Mouse (Mus musculus): ENCODE measurements at regions not wholly inside any gene's neighbourhood (a gene's known extent, or its start where the extent isn't known, plus 50 kb on each side); places are given as distances from the start of the nearest gene placed in this dataset.

GRCm38 (mm10) chr2:158909086-158909485 lies 114.5 kb downstream of the Dhx35 start:
- DNase-seq (ENCODE audit: low spot score in 2 of 2), result no peak

GRCm38 (mm10) chr2:158910325-158910724 lies 115.7 kb downstream of the Dhx35 start:
- no peak for DNase-seq (ENCODE audit: low spot score in 2 of 2)

GRCm38 (mm10) chr2:158911191-158911590 lies 116.6 kb downstream of the Dhx35 start:
- no peak for DNase-seq (ENCODE audit: low spot score in 2 of 2)

- no peak for DNase-seq (ENCODE audit: low spot score in 2 of 2)
These were observed 118.1 kb downstream of the Dhx35 start for GRCm38 (mm10) chr2:158912631-158913258.

- DNase-seq (ENCODE audit: low spot score in 2 of 2), result peak in 1 of 2 experiments; percentile 1
These were observed 122.8 kb downstream of the Dhx35 start for GRCm38 (mm10) chr2:158917398-158917797.

GRCm38 (mm10) chr2:158918312-158918711 lies 123.7 kb downstream of the Dhx35 start:
- no peak for DNase-seq (ENCODE audit: low spot score in 2 of 2)

GRCm38 (mm10) chr2:158921342-158922255 lies 127.0 kb downstream of the Dhx35 start:
- no peak for DNase-seq (ENCODE audit: low spot score in 2 of 2)

GRCm38 (mm10) chr2:158922766-158923165 lies 128.2 kb downstream of the Dhx35 start:
- no peak for DNase-seq (ENCODE audit: low spot score in 2 of 2)

- DNase-seq (ENCODE audit: low spot score in 2 of 2), result no peak
These were observed 134.9 kb downstream of the Dhx35 start for GRCm38 (mm10) chr2:158929507-158929906.

GRCm38 (mm10) chr2:158937948-158938565 lies 143.4 kb downstream of the Dhx35 start:
- no peak for DNase-seq (ENCODE audit: low spot score in 2 of 2)

GRCm38 (mm10) chr2:158949418-158949817 lies 154.8 kb downstream of the Dhx35 start:
- DNase-seq (ENCODE audit: low spot score in 2 of 2), result no peak

- DNase-seq (ENCODE audit: low spot score in 2 of 2), result no peak
These were observed 156.5 kb downstream of the Dhx35 start for GRCm38 (mm10) chr2:158951061-158951460.

GRCm38 (mm10) chr2:158956888-158957287 lies 162.3 kb downstream of the Dhx35 start:
- no peak for DNase-seq (ENCODE audit: low spot score in 2 of 2)

- no peak for DNase-seq (ENCODE audit: low spot score in 2 of 2)
These were observed 170.5 kb downstream of the Dhx35 start for GRCm38 (mm10) chr2:158965003-158965665.

GRCm38 (mm10) chr2:158972178-158972577 lies 177.6 kb downstream of the Dhx35 start:
- no peak for DNase-seq (ENCODE audit: low spot score in 2 of 2)

- no peak for DNase-seq (ENCODE audit: low spot score in 2 of 2)
These were observed 191.0 kb downstream of the Dhx35 start for GRCm38 (mm10) chr2:158985529-158986148.

- no peak for DNase-seq (ENCODE audit: low spot score in 2 of 2)
These were observed 208.0 kb downstream of the Dhx35 start for GRCm38 (mm10) chr2:159002481-159003186.

GRCm38 (mm10) chr2:159003187-159003497 lies 208.5 kb downstream of the Dhx35 start:
- DNase-seq (ENCODE audit: low spot score in 2 of 2), result no peak

- DNase-seq (ENCODE audit: low spot score in 2 of 2), result no peak
These were observed 209.8 kb downstream of the Dhx35 start for GRCm38 (mm10) chr2:159004417-159004816.

GRCm38 (mm10) chr2:159012725-159013124 lies 218.1 kb downstream of the Dhx35 start:
- DNase-seq (ENCODE audit: low spot score in 2 of 2), result no peak

- no peak for DNase-seq (ENCODE audit: low spot score in 2 of 2)
These were observed 219.9 kb downstream of the Dhx35 start for GRCm38 (mm10) chr2:159014553-159014952.

Measured in spleen, postnatal 36 days (tissue).